Mouse (Mus musculus) monocyte, adult 59 days (primary cell): Measurements from ENCODE around the gene Agbl5. TPM values are rescaled to one million over a fixed set of nuclear protein-coding genes. Genes with fewer than 3 reads are reported as not detected.

Experiments
- total RNA-seq, 2 experiments: library from RNA; stranded (reverse); gene quantifications; one replicate each; pipeline ENCODE4 v1.2.4; 2023

Gene Agbl5
- 1 to 10 TPM; 4.6 to 5.7 TPM for total RNA-seq

GRCm38 (mm10) chr5:30888337-30889087 lies at the start of gene Agbl5:
Agbl5 (plus strand) TSS chr5:30888694.

GRCm38 (mm10) chr5:30867712-30868111 lies 20.8 kb upstream of the Agbl5 start, which contains the start of gene Tmem214:
Tmem214 (plus strand) TSS chr5:30868012.

DNA sequence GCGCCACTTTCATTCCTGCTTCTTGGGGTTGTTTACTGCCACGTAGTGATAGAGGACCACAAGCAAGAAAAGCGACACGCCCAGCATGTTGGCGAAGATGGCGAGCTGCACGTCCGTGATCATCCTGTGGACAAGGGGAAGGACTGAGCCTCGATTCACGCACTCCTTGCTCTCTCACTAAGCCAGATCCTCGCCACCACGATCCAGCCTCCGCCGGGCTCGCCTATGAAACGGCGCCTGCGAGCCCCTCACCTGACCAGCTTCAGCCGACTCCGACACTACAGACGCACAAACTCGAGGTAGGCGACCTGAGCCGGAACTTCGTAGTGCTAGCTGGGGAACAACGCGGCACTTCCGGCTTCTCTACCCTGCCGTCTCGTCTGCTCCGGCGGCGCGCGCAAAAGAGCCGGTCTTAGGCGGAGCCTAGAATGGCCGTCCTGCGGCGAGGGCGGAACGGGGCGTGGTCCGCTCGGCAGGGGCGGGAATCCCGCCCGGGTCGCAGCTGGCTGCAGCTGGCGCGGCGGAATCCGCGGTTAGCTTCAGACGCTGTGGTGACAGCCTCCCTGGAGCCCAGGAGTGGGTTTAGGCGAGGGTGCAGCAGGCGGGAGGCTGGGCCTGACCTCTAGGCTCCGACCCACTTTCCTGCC lies 19.0 kb downstream of the Agbl5 start, which contains the start of gene Ost4:
Gene Ost4 (minus strand): TSS at position 376 of the 647 bp plus-strand sequence.

DNA sequence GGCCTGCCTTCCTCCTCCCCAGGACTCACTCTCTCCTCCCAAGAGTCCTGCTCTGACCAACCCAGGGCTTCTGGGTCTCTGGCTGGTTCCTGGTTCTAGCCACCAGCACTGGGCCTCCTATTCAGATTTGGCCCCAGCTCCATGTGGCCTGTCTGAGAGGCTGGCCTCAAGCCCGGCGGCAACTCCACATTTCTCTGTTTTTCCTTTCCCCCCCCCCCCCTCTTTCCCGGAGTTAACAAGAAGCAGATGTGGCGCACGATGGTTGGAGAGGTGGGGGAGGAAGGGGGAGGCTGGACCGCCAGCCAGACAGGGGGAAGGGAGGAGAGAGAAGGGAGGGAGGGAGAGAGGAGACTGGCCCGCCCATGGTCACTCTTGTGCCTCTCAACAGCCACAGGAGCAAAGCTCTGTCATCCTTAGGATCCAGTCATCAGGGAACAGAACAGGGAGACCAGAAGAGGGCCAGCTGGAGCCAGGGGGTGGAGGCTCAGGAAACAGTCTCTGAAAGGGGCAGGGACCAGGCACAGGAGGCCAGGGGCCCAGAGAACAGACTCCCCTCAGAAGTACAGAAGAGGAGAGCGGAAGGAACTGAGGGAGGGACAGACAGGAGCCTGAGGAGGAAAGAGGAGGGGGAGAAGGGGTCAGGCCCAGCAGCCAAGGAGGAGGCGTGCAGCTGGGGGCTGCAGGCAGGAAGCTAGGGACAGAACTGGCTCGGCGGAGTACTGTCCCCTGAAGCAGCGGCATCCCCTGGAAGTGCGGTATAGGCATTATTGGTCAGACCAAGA lies 24.8 kb downstream of the Agbl5 start, which contains the start of gene Emilin1:
Gene Emilin1 (plus strand): TSS at position 343 of the 782 bp plus-strand sequence.

DNA sequence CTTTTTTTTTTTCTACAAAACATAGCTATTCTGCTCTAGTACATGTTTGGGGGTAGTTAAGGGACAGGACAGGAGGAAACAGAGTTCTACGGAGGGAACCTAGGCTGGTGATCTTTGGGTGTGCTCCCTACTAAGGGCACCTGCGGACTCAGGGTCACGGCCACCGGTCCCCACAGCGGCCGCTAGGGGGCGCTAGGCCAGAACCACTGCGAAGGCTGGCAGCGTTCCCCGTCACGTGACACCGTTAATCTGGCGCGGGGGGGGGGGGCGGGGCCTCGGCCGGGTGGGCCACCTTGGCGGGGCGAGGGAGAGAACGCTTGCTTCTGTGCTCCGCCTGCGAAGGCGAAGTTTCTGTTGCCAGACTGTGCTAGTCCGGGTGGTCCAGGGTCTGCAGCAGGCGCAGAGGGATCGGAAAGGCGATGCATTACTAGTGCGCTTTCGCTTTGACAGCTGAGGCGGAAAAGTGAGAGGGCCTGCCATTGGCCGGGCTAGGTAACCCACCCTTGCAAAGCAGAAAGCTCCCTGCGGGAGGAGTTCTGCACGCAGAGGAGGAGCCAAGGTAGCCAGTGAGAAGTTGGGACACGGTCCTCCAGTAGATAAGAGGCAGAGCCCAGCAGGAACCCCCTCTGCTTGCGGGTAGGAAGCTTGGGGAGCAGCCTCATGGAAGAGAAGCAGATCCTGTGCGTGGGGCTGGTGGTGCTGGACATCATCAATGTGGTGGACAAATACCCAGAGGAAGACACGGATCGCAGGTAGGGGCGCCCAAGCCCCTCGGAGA lies 33.0 kb downstream of the Agbl5 start, which contains the start of gene Khk:
Gene Khk (plus strand): TSS at position 176 of the 778 bp plus-strand sequence.

DNA sequence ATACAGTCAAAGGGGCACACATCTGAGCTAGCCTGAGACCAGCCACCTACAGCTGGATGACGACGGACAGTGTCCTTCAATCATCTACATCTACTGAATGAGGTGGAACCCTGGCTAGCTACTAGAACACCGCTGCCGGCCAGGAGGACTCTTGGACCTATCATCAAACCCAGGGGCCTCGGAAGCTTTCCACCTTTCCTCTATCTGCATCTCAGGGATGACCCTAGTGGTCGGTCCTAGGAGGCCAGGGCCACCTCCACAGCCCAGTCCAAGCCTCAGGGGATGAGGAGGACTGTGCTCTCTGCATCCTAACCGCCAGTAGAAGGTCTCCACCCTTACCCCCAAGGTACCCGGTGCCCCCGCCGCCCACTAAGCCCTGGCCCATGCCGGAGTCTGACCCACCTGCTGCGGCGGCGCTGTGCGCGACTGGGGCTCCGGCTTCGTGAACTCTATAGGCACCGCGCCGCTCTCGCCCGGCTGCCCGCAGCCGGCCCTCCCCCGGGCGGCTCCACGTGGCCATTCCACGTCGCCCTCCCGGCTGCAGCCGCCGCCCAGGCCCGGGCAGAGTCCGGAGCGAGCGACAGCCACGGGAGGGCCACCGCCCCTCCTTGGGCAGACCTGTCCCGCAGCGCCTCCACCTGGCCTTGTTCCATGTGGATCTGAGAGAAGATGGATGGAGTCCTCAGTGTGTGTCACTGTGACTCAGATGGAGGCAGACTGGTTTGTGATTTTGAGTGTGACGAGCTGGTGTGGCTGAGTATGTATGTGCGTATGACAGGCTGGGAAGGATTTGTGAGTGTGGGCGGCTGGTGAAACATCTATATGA lies 56.7 kb downstream of the Agbl5 start, which contains the start of gene Cgref1:
Gene Cgref1 (minus strand): TSS at position 636 of the 826 bp plus-strand sequence.

Other genes with a start within 250 kb of the Agbl5 start
- 100 to 1,000 TPM in 1 of 2 experiments, 10 to 100 TPM in 1; 86.5 to 112 TPM for gene Slc35f6, start 240.8 kb upstream of the Agbl5 start, total RNA-seq
- 100 to 1,000 TPM in 1 of 2 experiments, 10 to 100 TPM in 1; 65.4 to 100 TPM for gene Cenpa, start 221.9 kb upstream of the Agbl5 start, total RNA-seq
- not detected for gene Dpysl5, start 177.1 kb upstream of the Agbl5 start, total RNA-seq
- 1 to 10 TPM; 8.9 to 9.4 TPM for gene Mapre3, start 74.1 kb upstream of the Agbl5 start, total RNA-seq
- 10 to 100 TPM; 41.0 to 42.9 TPM for gene Tmem214, start 20.7 kb upstream of the Agbl5 start, total RNA-seq
- 100 to 1,000 TPM; 172 to 184 TPM for gene Ost4, start 19.1 kb downstream of the Agbl5 start, total RNA-seq
- gene Emilin1, start 24.7 kb downstream of the Agbl5 start, total RNA-seq = 10 to 100 TPM; 35.0 to 39.5 TPM
- 10 to 100 TPM; 43.8 to 50.5 TPM for gene Khk, start 32.7 kb downstream of the Agbl5 start, total RNA-seq
- gene Cgref1, start 56.9 kb downstream of the Agbl5 start, total RNA-seq = under 1 TPM in 1 of 2 experiments, not detected in 1; 0.82 TPM
- gene Preb, start 71.7 kb downstream of the Agbl5 start, total RNA-seq = 100 to 1,000 TPM; 233 to 245 TPM
- not detected for gene Tcf23, start 80.0 kb downstream of the Agbl5 start, total RNA-seq
- 10 to 100 TPM; 35.0 to 42.6 TPM for gene Atraid, start 159.6 kb downstream of the Agbl5 start, total RNA-seq
- 1 to 10 TPM; 5.9 to 7.9 TPM for gene Slc5a6, start 160.2 kb downstream of the Agbl5 start, total RNA-seq
- gene Cad, start 166.1 kb downstream of the Agbl5 start, total RNA-seq = 10 to 100 TPM; 17.6 to 20.7 TPM
- gene Dnajc5g, start 217.6 kb downstream of the Agbl5 start, total RNA-seq = not detected
- gene Slc30a3, start 219.5 kb downstream of the Agbl5 start, total RNA-seq = not detected
- not detected for gene Trim54, start 228.0 kb downstream of the Agbl5 start, total RNA-seq